Mouse (Mus musculus) stomach, postnatal 0 days (tissue): ENCODE results near the gene Gas2.

Experiments used
- CTCF ChIP-seq: IDR thresholded peaks from 2 replicates; pipeline ENCODE4 v1.5.1; 2016; ENCODE audit warnings: antibody characterized with exemption, low read depth, mild to moderate bottlenecking, moderate library complexity
- EP300 ChIP-seq: optimal IDR thresholded peaks from 2 replicates; pipeline ENCODE3; 2016; ENCODE audit warnings: antibody characterized with exemption

DNA sequence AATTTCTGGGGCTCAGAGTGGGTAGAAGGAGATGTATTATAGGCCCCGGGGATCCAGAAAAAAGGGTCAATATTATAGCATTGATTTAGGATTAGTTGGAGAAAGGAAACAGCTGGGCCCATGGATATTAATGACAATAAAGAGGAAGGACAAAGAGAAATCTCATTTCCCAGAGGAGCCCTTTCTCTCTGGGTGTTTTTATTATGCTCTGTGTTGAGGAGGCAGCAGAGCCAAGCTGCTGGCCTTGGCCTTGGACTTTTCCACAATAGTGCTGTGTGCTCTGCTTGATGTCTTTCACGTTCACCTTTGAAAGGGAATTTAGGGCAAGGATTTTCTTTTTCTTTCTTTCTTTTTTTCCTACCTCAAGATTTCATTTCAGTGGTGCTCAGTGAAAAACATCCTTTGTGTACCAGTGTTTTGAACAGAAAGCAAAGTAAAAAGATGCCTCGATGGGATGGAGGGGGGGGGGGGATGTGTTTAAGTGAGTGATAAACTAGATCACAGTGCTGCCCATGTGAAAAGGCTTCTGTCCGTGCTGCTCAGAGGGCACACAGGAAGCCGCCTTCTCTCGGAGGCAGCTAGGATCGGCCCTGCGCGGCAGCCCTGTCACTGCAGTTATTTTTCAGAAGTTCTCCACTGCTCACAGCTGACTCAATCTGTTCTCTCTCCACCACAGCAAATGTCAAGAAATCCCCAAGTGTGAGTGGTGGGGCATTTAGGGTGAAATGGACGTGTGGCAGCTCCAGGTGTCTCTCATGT, 67.1 kb downstream of the Gas2 start:
- no peak for TF ChIP-seq CTCF
- no peak for TF ChIP-seq EP300
